Mouse (Mus musculus): ENCODE results near the gene Vmn1r142. TPM values are rescaled to one million over a fixed set of nuclear protein-coding genes. Genes with fewer than 3 reads are reported as not detected.
"Not testable (repeated sequence)": the region's sequence is repeated elsewhere in the genome, so short reads cannot be mapped to it uniquely, and the experiment has no call there.

Gene Vmn1r142
- polyA plus RNA-seq (2015; fragmentation: Nextera tagmentation; extraction: Ambion mirVana): not detected in 2 replicates

GRCm38 (mm10) chr7:22163935-22164334, at the start of gene Vmn1r142:
Gene Vmn1r142, minus strand, starts transcription at chr7:22164035.
- H3K27ac ChIP-seq (ENCODE audit: low read depth, low read length); H3K4me2 ChIP-seq (replicated peaks; ENCODE audit: low read depth); H3K9ac ChIP-seq (ENCODE audit: low read depth, low read length); H3K36me3 ChIP-seq (ENCODE audit: control insufficient read depth, insufficient read depth); H3K4me3 ChIP-seq (ENCODE audit: low read depth, low read length); H3K9me3 ChIP-seq (ENCODE audit: control insufficient read depth); H3K27me3 ChIP-seq (replicated peaks; ENCODE audit: control insufficient read depth, insufficient read depth, low read length); H3K4me1 ChIP-seq (replicated peaks; ENCODE audit: control insufficient read depth, insufficient read depth, low read length); ATAC-seq: not testable (repeated sequence)
- no CpG with 5 or more reads among the region's 3 CpGs for WGBS

GRCm38 (mm10) chr7:22201164-22201563, 37.3 kb upstream of the Vmn1r142 start, which contains the start of gene Gm8653:
Gene Gm8653, minus strand, starts transcription at chr7:22201264.
- H3K4me2 ChIP-seq (replicated peaks; ENCODE audit: low read depth); H3K9ac ChIP-seq (ENCODE audit: low read depth, low read length); ATAC-seq; H3K36me3 ChIP-seq (ENCODE audit: control insufficient read depth, insufficient read depth); H3K4me3 ChIP-seq (ENCODE audit: low read depth, low read length); H3K4me1 ChIP-seq (replicated peaks; ENCODE audit: control insufficient read depth, insufficient read depth, low read length); H3K27me3 ChIP-seq (replicated peaks; ENCODE audit: control insufficient read depth, insufficient read depth, low read length); H3K27ac ChIP-seq (ENCODE audit: low read depth, low read length); H3K9me3 ChIP-seq (ENCODE audit: control insufficient read depth): not testable (repeated sequence)
- WGBS: no CpG with 5 or more reads among the region's 2 CpGs

- H3K4me1 ChIP-seq (replicated peaks; ENCODE audit: control insufficient read depth, insufficient read depth, low read length); H3K4me2 ChIP-seq (replicated peaks; ENCODE audit: low read depth); H3K9me3 ChIP-seq (ENCODE audit: control insufficient read depth); ATAC-seq; H3K9ac ChIP-seq (ENCODE audit: low read depth, low read length); H3K27ac ChIP-seq (ENCODE audit: low read depth, low read length); H3K4me3 ChIP-seq (ENCODE audit: low read depth, low read length); H3K36me3 ChIP-seq (ENCODE audit: control insufficient read depth, insufficient read depth); H3K27me3 ChIP-seq (replicated peaks; ENCODE audit: control insufficient read depth, insufficient read depth, low read length): not testable (repeated sequence)
- no CpG with 5 or more reads among the region's 3 CpGs for WGBS
These were observed 25.2 kb upstream of the Vmn1r142 start, which contains the start of gene Vmn1r143 for GRCm38 (mm10) chr7:22189077-22189476. Gene Vmn1r143, plus strand, starts transcription at chr7:22189377.

GRCm38 (mm10) chr7:22134641-22135040, 29.2 kb downstream of the Vmn1r142 start, which contains the start of gene Gm10666:
Gene Gm10666, minus strand, starts transcription at chr7:22134741.
- H3K4me3 ChIP-seq (ENCODE audit: low read depth, low read length); H3K9ac ChIP-seq (ENCODE audit: low read depth, low read length); H3K4me2 ChIP-seq (replicated peaks; ENCODE audit: low read depth); H3K36me3 ChIP-seq (ENCODE audit: control insufficient read depth, insufficient read depth); H3K4me1 ChIP-seq (replicated peaks; ENCODE audit: control insufficient read depth, insufficient read depth, low read length); H3K27ac ChIP-seq (ENCODE audit: low read depth, low read length); H3K27me3 ChIP-seq (replicated peaks; ENCODE audit: control insufficient read depth, insufficient read depth, low read length); H3K9me3 ChIP-seq (ENCODE audit: control insufficient read depth); ATAC-seq: not testable (repeated sequence)
- no CpG with 5 or more reads among the region's 5 CpGs for WGBS

GRCm38 (mm10) chr7:22118145-22118544, 45.7 kb downstream of the Vmn1r142 start, which contains the start of gene Gm16451:
Gene Gm16451, minus strand, starts transcription at chr7:22118245.
- not testable (repeated sequence) for ATAC-seq; H3K4me3 ChIP-seq (ENCODE audit: low read depth, low read length); H3K9ac ChIP-seq (ENCODE audit: low read depth, low read length); H3K4me1 ChIP-seq (replicated peaks; ENCODE audit: control insufficient read depth, insufficient read depth, low read length); H3K36me3 ChIP-seq (ENCODE audit: control insufficient read depth, insufficient read depth); H3K27me3 ChIP-seq (replicated peaks; ENCODE audit: control insufficient read depth, insufficient read depth, low read length); H3K9me3 ChIP-seq (ENCODE audit: control insufficient read depth); H3K4me2 ChIP-seq (replicated peaks; ENCODE audit: low read depth); H3K27ac ChIP-seq (ENCODE audit: low read depth, low read length)
- no CpG with 5 or more reads among the region's 2 CpGs for WGBS

Other genes starting within 250 kb of the Vmn1r142 start
- not detected in 2 replicates for gene Gm5891, start 242.7 kb downstream of the Vmn1r142 start, polyA plus RNA-seq (2015; fragmentation: Nextera tagmentation; extraction: Ambion mirVana)
- not detected in 2 replicates for gene Vmn1r137, start 169.4 kb downstream of the Vmn1r142 start, polyA plus RNA-seq (2015; fragmentation: Nextera tagmentation; extraction: Ambion mirVana)
- not detected in 2 replicates for gene Vmn1r138, start 135.1 kb downstream of the Vmn1r142 start, polyA plus RNA-seq (2015; fragmentation: Nextera tagmentation; extraction: Ambion mirVana)
- gene Gm6176, start 107.7 kb downstream of the Vmn1r142 start, polyA plus RNA-seq (2015; fragmentation: Nextera tagmentation; extraction: Ambion mirVana): not detected in 2 replicates
- not detected in 2 replicates for gene Vmn1r139, start 95.0 kb downstream of the Vmn1r142 start, polyA plus RNA-seq (2015; fragmentation: Nextera tagmentation; extraction: Ambion mirVana)
- not detected in 2 replicates for gene Gm16451, start 45.8 kb downstream of the Vmn1r142 start, polyA plus RNA-seq (2015; fragmentation: Nextera tagmentation; extraction: Ambion mirVana)
- not detected in 2 replicates for gene Gm10666, start 29.3 kb downstream of the Vmn1r142 start, polyA plus RNA-seq (2015; fragmentation: Nextera tagmentation; extraction: Ambion mirVana)
- not detected in 2 replicates for gene Vmn1r143, start 25.3 kb upstream of the Vmn1r142 start, polyA plus RNA-seq (2015; fragmentation: Nextera tagmentation; extraction: Ambion mirVana)
- gene Gm8653, start 37.2 kb upstream of the Vmn1r142 start, polyA plus RNA-seq (2015; fragmentation: Nextera tagmentation; extraction: Ambion mirVana): not detected in 2 replicates
- not detected in 2 replicates for gene Gm8453, start 65.4 kb upstream of the Vmn1r142 start, polyA plus RNA-seq (2015; fragmentation: Nextera tagmentation; extraction: Ambion mirVana)
- gene Gm4187, start 165.7 kb upstream of the Vmn1r142 start, polyA plus RNA-seq (2015; fragmentation: Nextera tagmentation; extraction: Ambion mirVana): not detected in 2 replicates
- not detected in 2 replicates for gene Gm8660, start 207.0 kb upstream of the Vmn1r142 start, polyA plus RNA-seq (2015; fragmentation: Nextera tagmentation; extraction: Ambion mirVana)
- not detected in 2 replicates for gene Vmn1r148, start 249.5 kb upstream of the Vmn1r142 start, polyA plus RNA-seq (2015; fragmentation: Nextera tagmentation; extraction: Ambion mirVana)

Data from intestine, postnatal 0 days (tissue).